Mouse (Mus musculus): ENCODE data around the gene Slc43a1. TPM values are rescaled to one million over a fixed set of nuclear protein-coding genes. Genes with fewer than 3 reads are reported as not detected.
A peak's percentile ranks its signal among the peaks of the same experiment; 100 is the strongest.

Slc43a1 gene
- polyA plus RNA-seq, 1 experiment from 2014 or later: 17.8 TPM

DNA sequence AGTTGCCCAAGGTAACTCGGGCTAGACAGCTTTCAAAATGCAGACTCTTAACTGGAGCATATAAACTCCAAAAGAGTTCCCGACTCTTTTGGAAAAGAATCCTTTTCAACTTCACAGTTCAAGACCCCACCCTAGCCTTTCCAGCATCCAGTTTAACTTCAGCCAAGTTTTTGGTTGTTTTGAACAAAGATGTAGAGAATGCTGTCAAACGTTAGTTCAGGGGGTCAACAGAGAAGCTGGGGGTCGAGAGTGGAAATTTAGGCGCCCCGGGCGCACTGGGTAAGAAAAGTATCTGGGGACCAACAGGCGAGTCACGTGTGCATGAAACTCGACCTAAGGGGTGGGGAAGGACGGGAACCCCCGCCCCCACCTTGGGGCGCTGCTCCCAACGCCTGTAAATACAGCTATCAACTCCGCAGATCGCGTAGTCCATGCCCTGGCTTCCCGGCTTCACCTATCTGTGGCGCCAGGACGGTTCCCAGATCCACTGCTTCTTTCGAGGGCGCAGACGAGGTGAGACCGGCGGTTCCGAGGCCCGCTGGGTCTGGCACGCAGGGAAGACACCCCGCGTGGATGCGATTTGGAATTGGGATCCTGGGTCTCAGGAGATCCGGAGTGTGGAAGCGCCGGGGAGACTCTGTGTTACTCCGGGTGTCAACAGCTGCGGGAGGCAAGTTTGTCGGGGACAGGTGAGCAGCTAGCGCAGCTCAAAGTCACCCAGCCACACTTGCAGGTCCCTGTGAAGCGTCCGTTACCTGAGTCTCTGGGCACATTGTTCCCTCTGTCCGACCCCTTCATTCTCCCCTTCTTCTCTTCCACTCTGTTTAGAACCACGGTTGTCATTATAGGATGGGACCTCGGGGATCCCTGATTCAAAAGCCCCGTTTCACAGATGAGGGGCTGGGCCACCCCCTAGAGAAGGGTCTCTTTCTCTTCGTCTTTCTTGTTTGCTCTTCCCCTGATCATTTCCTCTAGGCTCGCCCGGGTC is 637 bp downstream of the Slc43a1 start:
- Histone ChIP-seq H3K9ac (ENCODE audit: low read length) (peak overlapping the region; percentile 69), H3K9me3 (ENCODE audit: control insufficient read depth, low read length) (no peaks in the 10 kb centered on the region), H3K36me3 (ENCODE audit: control insufficient read depth, insufficient read depth, low read length) (no peaks in the 10 kb centered on the region), H3K4me2 (ENCODE audit: low read depth) (peak overlapping the region; percentile 95), H3K4me1 (ENCODE audit: control insufficient read depth, insufficient read depth, low read length) (peaks cover 3% of the 10 kb centered on the region; the same call in 1 of the 2 replicates), H3K4me3 (ENCODE audit: low read depth, low read length) (peak overlapping the region; percentile 57), H3K27me3 (ENCODE audit: control insufficient read depth, insufficient read depth, low read length) (peaks cover 10% of the 10 kb centered on the region), H3K27ac (ENCODE audit: low read depth, low read length) (no peak overlapping the region)
- WGBS: under 1% methylated on average over 47 of the region's 47 CpGs
- ATAC-seq (ENCODE audit: insufficient read depth, low FRiP score, low TSS enrichment) (peak; percentile 2; the same call in 1 of the 2 replicates), DNase-seq (ENCODE audit: low spot score) (peak; percentile 46)

- WGBS: under 1% methylated on average over 54 of the region's 54 CpGs
- H3K4me2 ChIP-seq (ENCODE audit: low read depth): peak overlapping the region; percentile 95
- peak overlapping the region; percentile 57 for H3K4me3 ChIP-seq (ENCODE audit: low read depth, low read length)
- peaks cover 10% of the 10 kb centered on the region for H3K27me3 ChIP-seq (ENCODE audit: control insufficient read depth, insufficient read depth, low read length)
- H3K4me1 ChIP-seq (ENCODE audit: control insufficient read depth, insufficient read depth, low read length): peaks cover 3% of the 10 kb centered on the region; the same call in 1 of the 2 replicates
- H3K27ac ChIP-seq (ENCODE audit: low read depth, low read length): peak overlapping the region; percentile 68
- peak overlapping the region; percentile 69 for H3K9ac ChIP-seq (ENCODE audit: low read length)
- DNase-seq (ENCODE audit: low spot score) (peak; percentile 86), ATAC-seq (ENCODE audit: insufficient read depth, low FRiP score, low TSS enrichment) (peak; percentile 86)
- H3K36me3 ChIP-seq (ENCODE audit: control insufficient read depth, insufficient read depth, low read length): no peaks in the 10 kb centered on the region
- no peaks in the 10 kb centered on the region for H3K9me3 ChIP-seq (ENCODE audit: control insufficient read depth, low read length)
Measured at GRCm38 (mm10) chr2:84840016-84840747, 1.5 kb downstream of the Slc43a1 start.

DNA sequence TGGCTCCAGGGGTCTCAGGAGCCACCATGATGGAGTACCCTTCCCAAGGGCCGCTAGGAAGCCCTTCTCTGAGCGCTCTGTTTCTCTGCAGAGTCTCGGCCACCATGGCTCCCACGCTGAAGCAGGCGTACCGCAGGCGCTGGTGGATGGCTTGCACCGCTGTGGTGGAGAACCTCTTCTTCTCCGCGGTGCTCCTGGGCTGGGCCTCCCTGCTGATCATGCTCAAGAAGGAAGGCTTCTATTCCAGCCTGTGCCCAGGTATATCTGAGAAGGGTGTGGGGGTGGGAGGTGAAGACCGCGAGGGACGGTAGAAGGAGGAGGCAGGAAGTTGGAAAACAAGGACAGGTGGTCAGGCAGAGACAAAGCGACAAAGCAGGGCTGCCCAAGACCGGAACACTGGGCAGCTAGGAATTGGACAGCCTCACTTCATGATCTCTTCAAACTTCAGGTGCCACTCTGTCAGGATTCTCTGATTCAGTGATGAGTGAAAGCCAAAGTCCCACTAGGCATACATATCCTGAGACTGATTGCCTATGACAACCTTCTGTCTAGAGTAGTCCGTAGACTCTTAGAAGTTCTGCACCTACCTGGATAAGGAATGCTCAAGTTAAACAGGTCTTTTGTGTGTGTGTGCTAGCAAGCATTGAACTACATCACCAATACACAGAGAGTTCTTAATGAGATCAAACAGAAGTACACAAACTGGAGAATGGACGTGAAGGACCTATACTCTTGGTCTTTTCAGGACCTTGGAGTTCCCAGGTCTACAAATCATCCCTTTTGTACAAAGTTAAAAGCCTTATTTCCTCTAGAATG is 2.3 kb downstream of the Slc43a1 start:
- Histone ChIP-seq H3K9me3 (ENCODE audit: control insufficient read depth, low read length) (no peaks in the 10 kb centered on the region), H3K4me3 (ENCODE audit: low read depth, low read length) (peak overlapping the region; percentile 57), H3K27ac (ENCODE audit: low read depth, low read length) (peak overlapping the region; percentile 68; the same call in 1 of the 2 replicates), H3K4me1 (ENCODE audit: control insufficient read depth, insufficient read depth, low read length) (peaks cover 3% of the 10 kb centered on the region; the same call in 1 of the 2 replicates), H3K4me2 (ENCODE audit: low read depth) (peak overlapping the region; percentile 95), H3K36me3 (ENCODE audit: control insufficient read depth, insufficient read depth, low read length) (no peaks in the 10 kb centered on the region), H3K9ac (ENCODE audit: low read length) (peak overlapping the region; percentile 69), H3K27me3 (ENCODE audit: control insufficient read depth, insufficient read depth, low read length) (peaks cover 10% of the 10 kb centered on the region)
- ATAC-seq (ENCODE audit: insufficient read depth, low FRiP score, low TSS enrichment) (no peak; the same call in 1 of the 2 replicates), DNase-seq (ENCODE audit: low spot score) (no peak)
- WGBS: 8% methylated on average over 17 of the region's 17 CpGs

DNA sequence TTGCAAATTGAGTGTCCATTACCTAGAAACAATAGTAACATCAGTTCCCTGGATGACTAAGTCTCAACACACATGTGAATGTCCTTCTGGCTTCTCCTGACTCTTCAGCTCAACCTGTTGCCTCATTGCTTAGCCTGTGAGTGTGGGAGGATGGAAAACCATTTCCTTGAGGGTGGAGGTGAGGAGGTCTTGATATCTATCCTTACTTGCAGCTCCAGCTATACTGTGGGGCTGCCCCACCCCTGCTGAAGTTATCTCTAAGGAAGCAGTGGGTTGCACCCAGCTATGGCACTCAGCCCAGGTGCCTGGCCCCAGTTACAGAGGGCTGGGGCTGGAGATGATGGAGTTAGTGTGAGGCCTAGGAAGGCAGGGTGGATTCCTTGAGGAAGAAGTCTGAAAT is 3.3 kb downstream of the Slc43a1 start:
- peaks cover 10% of the 10 kb centered on the region for H3K27me3 ChIP-seq (ENCODE audit: control insufficient read depth, insufficient read depth, low read length)
- H3K9me3 ChIP-seq (ENCODE audit: control insufficient read depth, low read length): no peaks in the 10 kb centered on the region
- H3K9ac ChIP-seq (ENCODE audit: low read length): no peak overlapping the region
- DNase-seq (ENCODE audit: low spot score) (no peak), ATAC-seq (ENCODE audit: insufficient read depth, low FRiP score, low TSS enrichment) (no peak)
- H3K4me1 ChIP-seq (ENCODE audit: control insufficient read depth, insufficient read depth, low read length): peaks cover 3% of the 10 kb centered on the region; the same call in 1 of the 2 replicates
- no peaks in the 10 kb centered on the region for H3K36me3 ChIP-seq (ENCODE audit: control insufficient read depth, insufficient read depth, low read length)
- no peak overlapping the region for H3K27ac ChIP-seq (ENCODE audit: low read depth, low read length)
- H3K4me2 ChIP-seq (ENCODE audit: low read depth): peak overlapping the region; percentile 95
- H3K4me3 ChIP-seq (ENCODE audit: low read depth, low read length): no peak overlapping the region

- DNase-seq (ENCODE audit: low spot score): no peak
- Histone ChIP-seq H3K27me3 (ENCODE audit: control insufficient read depth, insufficient read depth, low read length) (peaks cover 6% of the 10 kb centered on the region), H3K4me1 (ENCODE audit: control insufficient read depth, insufficient read depth, low read length) (peaks cover 3% of the 10 kb centered on the region; the same call in 1 of the 2 replicates), H3K4me2 (ENCODE audit: low read depth) (no peak overlapping the region), H3K27ac (ENCODE audit: low read depth, low read length) (no peak overlapping the region), H3K4me3 (ENCODE audit: low read depth, low read length) (no peak overlapping the region), H3K36me3 (ENCODE audit: control insufficient read depth, insufficient read depth, low read length) (no peaks in the 10 kb centered on the region), H3K9me3 (ENCODE audit: control insufficient read depth, low read length) (no peaks in the 10 kb centered on the region), H3K9ac (ENCODE audit: low read length) (no peak overlapping the region)
- WGBS: 92% methylated on average over 6 of the region's 6 CpGs
- ATAC-seq (ENCODE audit: insufficient read depth, low FRiP score, low TSS enrichment): no peak
Measured at GRCm38 (mm10) chr2:84843654-84844053, 5.0 kb downstream of the Slc43a1 start.

DNA sequence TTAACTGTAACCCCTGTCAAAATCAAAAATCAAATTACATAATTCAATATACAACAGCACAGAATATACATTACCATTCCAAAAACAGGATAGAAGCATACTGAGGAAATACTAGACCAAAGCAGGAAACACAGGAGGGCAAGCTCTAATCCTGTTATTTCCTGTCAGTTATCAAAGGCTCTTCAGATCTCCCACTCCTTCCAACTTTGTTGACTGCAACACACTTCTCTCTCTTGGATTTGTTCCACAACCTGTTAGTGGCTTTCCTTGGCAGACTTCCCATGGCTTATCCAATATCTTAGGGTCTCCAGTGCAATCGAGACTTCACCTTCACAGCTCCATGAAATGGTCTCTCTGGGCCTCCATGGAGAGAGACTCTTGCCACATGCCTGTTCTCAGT is 6.6 kb downstream of the Slc43a1 start:
- WGBS: 82% methylated on average over 1 of the region's 1 CpGs
- Histone ChIP-seq H3K36me3 (ENCODE audit: control insufficient read depth, insufficient read depth, low read length) (no peaks in the 10 kb centered on the region), H3K4me3 (ENCODE audit: low read depth, low read length) (no peak overlapping the region), H3K27ac (ENCODE audit: low read depth, low read length) (no peak overlapping the region), H3K9me3 (ENCODE audit: control insufficient read depth, low read length) (no peaks in the 10 kb centered on the region), H3K4me2 (ENCODE audit: low read depth) (no peak overlapping the region), H3K27me3 (ENCODE audit: control insufficient read depth, insufficient read depth, low read length) (no peaks in the 10 kb centered on the region), H3K4me1 (ENCODE audit: control insufficient read depth, insufficient read depth, low read length) (no peaks in the 10 kb centered on the region; the same call in 1 of the 2 replicates), H3K9ac (ENCODE audit: low read length) (no peak overlapping the region)
- DNase-seq (ENCODE audit: low spot score): no peak
- no peak for ATAC-seq (ENCODE audit: insufficient read depth, low FRiP score, low TSS enrichment)

GRCm38 (mm10) chr2:84850407-84851129 is 11.9 kb downstream of the Slc43a1 start:
- H3K4me2 ChIP-seq (ENCODE audit: low read depth): peak overlapping the region; percentile 12; the same call in 1 of the 2 replicates
- H3K4me1 ChIP-seq (ENCODE audit: control insufficient read depth, insufficient read depth, low read length): peaks cover 11% of the 10 kb centered on the region; the same call in 1 of the 2 replicates
- H3K4me3 ChIP-seq (ENCODE audit: low read depth, low read length): no peak overlapping the region
- WGBS: 55% methylated on average over 7 of the region's 7 CpGs
- ATAC-seq (ENCODE audit: insufficient read depth, low FRiP score, low TSS enrichment) (peak; percentile 70), DNase-seq (ENCODE audit: low spot score) (no peak)
- H3K9me3 ChIP-seq (ENCODE audit: control insufficient read depth, low read length): no peaks in the 10 kb centered on the region
- H3K27ac ChIP-seq (ENCODE audit: low read depth, low read length): no peak overlapping the region
- no peak overlapping the region for H3K9ac ChIP-seq (ENCODE audit: low read length)
- H3K27me3 ChIP-seq (ENCODE audit: control insufficient read depth, insufficient read depth, low read length): no peaks in the 10 kb centered on the region
- H3K36me3 ChIP-seq (ENCODE audit: control insufficient read depth, insufficient read depth, low read length): no peaks in the 10 kb centered on the region; the same call in none of the 2 replicates
